Mouse (Mus musculus): ENCODE results near the gene Rpl3. TPM values are rescaled to one million over a fixed set of nuclear protein-coding genes. Genes with fewer than 3 reads are reported as not detected.

Gene Rpl3
- polyA plus RNA-seq, 2 experiments, result 1,384 to 1,569 TPM

- no peak overlapping the region for H3K4me2 ChIP-seq (replicated peaks; ENCODE audit: low read depth, low read length, severe bottlenecking)
- no peak for ATAC-seq (ENCODE audit: low FRiP score, low read depth)
- H3K27ac ChIP-seq (replicated peaks; ENCODE audit: low read depth, low read length), result no peak overlapping the region
- H3K27me3 ChIP-seq (ENCODE audit: control insufficient read depth, insufficient read depth, low read length), result no peaks in the 10 kb centered on the region
- no peak overlapping the region for H3K4me3 ChIP-seq (replicated peaks; ENCODE audit: low read length)
- peaks cover 15% of the 10 kb centered on the region; the same call in 1 of the 2 replicates for H3K36me3 ChIP-seq (ENCODE audit: control insufficient read depth, insufficient read depth, low read length)
- no peak for DNase-seq (ENCODE audit: low spot score)
- 95% methylated on average over 2 of the region's 2 CpGs for WGBS
- peaks cover 18% of the 10 kb centered on the region for H3K4me1 ChIP-seq (ENCODE audit: control insufficient read depth, insufficient read depth, low read length)
- no peaks in the 10 kb centered on the region for H3K9me3 ChIP-seq (ENCODE audit: control insufficient read depth, low read length)
- no peak overlapping the region for H3K9ac ChIP-seq (ENCODE audit: low read depth, low read length, severe bottlenecking)
- no peak for TF ChIP-seq POLR2A (IDR thresholded peaks at IDR 0.05; ENCODE audit: borderline replicate concordance, extremely low read depth, insufficient read depth, insufficient read length)
These were observed 43.8 kb upstream of the Rpl3 start for GRCm38 (mm10) chr15:80135499-80135898.

GRCm38 (mm10) chr15:80134450-80134847, 42.8 kb upstream of the Rpl3 start:
- H3K9ac ChIP-seq (ENCODE audit: low read depth, low read length, severe bottlenecking), result peak overlapping the region; percentile 92
- no peak for ATAC-seq (ENCODE audit: low FRiP score, low read depth)
- H3K9me3 ChIP-seq (ENCODE audit: control insufficient read depth, low read length), result no peaks in the 10 kb centered on the region
- no peaks in the 10 kb centered on the region for H3K27me3 ChIP-seq (ENCODE audit: control insufficient read depth, insufficient read depth, low read length)
- WGBS, result 68% methylated on average over 9 of the region's 9 CpGs
- H3K4me3 ChIP-seq (replicated peaks; ENCODE audit: low read length), result peak overlapping the region; percentile 74
- H3K4me2 ChIP-seq (replicated peaks; ENCODE audit: low read depth, low read length, severe bottlenecking), result peak overlapping the region; percentile 79
- H3K4me1 ChIP-seq (ENCODE audit: control insufficient read depth, insufficient read depth, low read length), result peaks cover 18% of the 10 kb centered on the region
- no peak for DNase-seq (ENCODE audit: low spot score)
- peaks cover 13% of the 10 kb centered on the region; the same call in 1 of the 2 replicates for H3K36me3 ChIP-seq (ENCODE audit: control insufficient read depth, insufficient read depth, low read length)
- H3K27ac ChIP-seq (replicated peaks; ENCODE audit: low read depth, low read length), result peak overlapping the region; percentile 99; the same call in 1 of the 2 replicates
- no peak for TF ChIP-seq POLR2A (IDR thresholded peaks at IDR 0.05; ENCODE audit: borderline replicate concordance, extremely low read depth, insufficient read depth, insufficient read length)

DNA sequence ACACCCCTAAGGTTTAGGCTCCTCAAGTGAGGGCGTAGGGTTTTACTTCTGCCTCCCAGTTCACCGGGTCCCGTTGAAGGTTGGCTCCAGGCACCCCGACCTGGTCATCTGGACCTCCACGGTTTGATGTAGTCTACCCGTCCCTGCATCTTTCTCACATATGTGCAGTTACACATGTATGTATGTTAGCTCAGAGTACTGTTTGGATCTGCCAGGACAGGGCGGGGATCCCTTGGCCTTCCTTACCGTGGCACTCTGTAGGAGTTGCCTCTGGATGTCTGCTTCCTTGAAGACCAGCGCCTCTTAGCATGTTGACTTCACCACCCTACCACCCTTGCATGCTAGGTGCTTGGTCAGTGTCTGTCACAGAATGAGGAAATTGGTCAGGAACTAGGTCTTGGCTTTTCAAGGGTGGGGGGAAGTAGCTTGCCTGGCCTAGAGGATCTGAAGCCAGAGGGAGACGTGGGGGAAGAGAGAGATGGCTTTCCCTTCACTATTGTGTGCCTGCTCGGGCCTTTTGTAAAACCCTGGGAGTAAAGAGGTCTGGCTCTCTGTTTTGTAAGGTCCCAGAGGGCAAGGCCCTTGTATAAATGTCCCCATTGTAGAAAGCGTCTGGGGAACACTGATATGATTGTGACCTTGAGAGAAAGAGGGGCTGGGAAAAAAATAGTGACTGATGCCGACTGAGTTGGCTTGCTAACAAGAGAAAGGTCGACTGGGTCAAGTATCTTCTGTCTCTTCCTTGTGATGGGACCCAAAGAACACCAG, 42.2 kb upstream of the Rpl3 start:
- peak overlapping the region; percentile 92 for H3K9ac ChIP-seq (ENCODE audit: low read depth, low read length, severe bottlenecking)
- WGBS, result 22% methylated on average over 14 of the region's 14 CpGs
- DNase-seq (ENCODE audit: low spot score) (peak; percentile 26), ATAC-seq (ENCODE audit: low FRiP score, low read depth) (0 out of 2 replicates have a peak, but pooled peaks have one; percentile 4)
- no peaks in the 10 kb centered on the region for H3K27me3 ChIP-seq (ENCODE audit: control insufficient read depth, insufficient read depth, low read length)
- no peaks in the 10 kb centered on the region for H3K9me3 ChIP-seq (ENCODE audit: control insufficient read depth, low read length)
- peaks cover 18% of the 10 kb centered on the region for H3K4me1 ChIP-seq (ENCODE audit: control insufficient read depth, insufficient read depth, low read length)
- peaks cover 8% of the 10 kb centered on the region; the same call in 1 of the 2 replicates for H3K36me3 ChIP-seq (ENCODE audit: control insufficient read depth, insufficient read depth, low read length)
- TF ChIP-seq POLR2A (IDR thresholded peaks at IDR 0.05; ENCODE audit: borderline replicate concordance, extremely low read depth, insufficient read depth, insufficient read length), result no peak
- peak overlapping the region; percentile 79 for H3K4me2 ChIP-seq (replicated peaks; ENCODE audit: low read depth, low read length, severe bottlenecking)
- H3K27ac ChIP-seq (replicated peaks; ENCODE audit: low read depth, low read length), result peak overlapping the region; percentile 99
- peak overlapping the region; percentile 74 for H3K4me3 ChIP-seq (replicated peaks; ENCODE audit: low read length)

- Histone ChIP-seq H3K9ac (ENCODE audit: low read depth, low read length, severe bottlenecking) (peak within 1 kb of the TSS; percentile 92), H3K36me3 (ENCODE audit: control insufficient read depth, insufficient read depth, low read length) (peaks cover 7% of the 10 kb centered on the region; the same call in 1 of the 2 replicates), H3K9me3 (ENCODE audit: control insufficient read depth, low read length) (no peaks in the 10 kb centered on the region), H3K4me3 (replicated peaks; ENCODE audit: low read length) (peak within 1 kb of the TSS; percentile 74), H3K27me3 (ENCODE audit: control insufficient read depth, insufficient read depth, low read length) (no peaks in the 10 kb centered on the region), H3K4me2 (replicated peaks; ENCODE audit: low read depth, low read length, severe bottlenecking) (peak within 1 kb of the TSS; percentile 79), H3K27ac (replicated peaks; ENCODE audit: low read depth, low read length) (peak within 1 kb of the TSS; percentile 99), H3K4me1 (ENCODE audit: control insufficient read depth, insufficient read depth, low read length) (peaks cover 18% of the 10 kb centered on the region)
- TF ChIP-seq POLR2A (IDR thresholded peaks at IDR 0.05; ENCODE audit: borderline replicate concordance, extremely low read depth, insufficient read depth, insufficient read length), result peak; percentile 84; the same call in 1 of the 2 replicates
- WGBS, result under 1% methylated on average over 52 of the region's 59 CpGs
- DNase-seq (ENCODE audit: low spot score), result peak; percentile 94
- ATAC-seq (ENCODE audit: low FRiP score, low read depth), result peak; percentile 97
These were observed 41.4 kb upstream of the Rpl3 start, which contains the start of gene Tab1 for GRCm38 (mm10) chr15:80132993-80133586. Tab1 (plus strand) TSS chr15:80133127.

GRCm38 (mm10) chr15:80132452-80132851, 40.8 kb upstream of the Rpl3 start:
- H3K4me1 ChIP-seq (ENCODE audit: control insufficient read depth, insufficient read depth, low read length), result peaks cover 18% of the 10 kb centered on the region
- H3K36me3 ChIP-seq (ENCODE audit: control insufficient read depth, insufficient read depth, low read length), result peaks cover 7% of the 10 kb centered on the region; the same call in 1 of the 2 replicates
- H3K9ac ChIP-seq (ENCODE audit: low read depth, low read length, severe bottlenecking), result peak overlapping the region; percentile 92
- 83% methylated on average over 9 of the region's 9 CpGs for WGBS
- H3K27ac ChIP-seq (replicated peaks; ENCODE audit: low read depth, low read length), result no peak overlapping the region
- H3K9me3 ChIP-seq (ENCODE audit: control insufficient read depth, low read length), result no peaks in the 10 kb centered on the region
- H3K4me3 ChIP-seq (replicated peaks; ENCODE audit: low read length), result peak overlapping the region; percentile 74
- H3K4me2 ChIP-seq (replicated peaks; ENCODE audit: low read depth, low read length, severe bottlenecking), result peak overlapping the region; percentile 51
- TF ChIP-seq POLR2A (IDR thresholded peaks at IDR 0.05; ENCODE audit: borderline replicate concordance, extremely low read depth, insufficient read depth, insufficient read length), result no peak
- ATAC-seq (ENCODE audit: low FRiP score, low read depth) (no peak), DNase-seq (ENCODE audit: low spot score) (no peak)
- H3K27me3 ChIP-seq (ENCODE audit: control insufficient read depth, insufficient read depth, low read length), result no peaks in the 10 kb centered on the region
